Mouse (Mus musculus): Measurements from ENCODE around the gene Krt26.

Krt26 gene

GRCm38 (mm10) chr11:99337866-99338265, at the start of gene Krt26:
Krt26 (minus strand) TSS chr11:99337966.
- no peak for TF ChIP-seq GATA4 (IDR thresholded peaks at IDR 0.05; ENCODE audit: insufficient replicate concordance, low read length)

- TF ChIP-seq GATA4 (IDR thresholded peaks at IDR 0.05; ENCODE audit: insufficient replicate concordance, low read length): no peak
Measured at GRCm38 (mm10) chr11:99385813-99386721, 48.3 kb upstream of the Krt26 start.

GRCm38 (mm10) chr11:99379568-99379967, 41.8 kb upstream of the Krt26 start:
- TF ChIP-seq GATA4 (IDR thresholded peaks at IDR 0.05; ENCODE audit: insufficient replicate concordance, low read length): no peak

GRCm38 (mm10) chr11:99374803-99375202, 37.0 kb upstream of the Krt26 start, which contains the start of gene Krt28:
Krt28 (minus strand) TSS chr11:99374903.
- TF ChIP-seq GATA4 (IDR thresholded peaks at IDR 0.05; ENCODE audit: insufficient replicate concordance, low read length): no peak

GRCm38 (mm10) chr11:99369853-99370451, 32.2 kb upstream of the Krt26 start:
- TF ChIP-seq GATA4 (IDR thresholded peaks at IDR 0.05; ENCODE audit: insufficient replicate concordance, low read length): no peak

- TF ChIP-seq GATA4 (IDR thresholded peaks at IDR 0.05; ENCODE audit: insufficient replicate concordance, low read length): no peak
Measured at GRCm38 (mm10) chr11:99369229-99369628, 31.5 kb upstream of the Krt26 start.

- no peak for TF ChIP-seq GATA4 (IDR thresholded peaks at IDR 0.05; ENCODE audit: insufficient replicate concordance, low read length)
Measured at GRCm38 (mm10) chr11:99366791-99367190, 29.0 kb upstream of the Krt26 start.

- no peak for TF ChIP-seq GATA4 (IDR thresholded peaks at IDR 0.05; ENCODE audit: insufficient replicate concordance, low read length)
Measured at GRCm38 (mm10) chr11:99364412-99364811, 26.6 kb upstream of the Krt26 start.

- TF ChIP-seq GATA4 (IDR thresholded peaks at IDR 0.05; ENCODE audit: insufficient replicate concordance, low read length): no peak
Measured at GRCm38 (mm10) chr11:99361423-99361822, 23.7 kb upstream of the Krt26 start.

- TF ChIP-seq GATA4 (IDR thresholded peaks at IDR 0.05; ENCODE audit: insufficient replicate concordance, low read length): no peak
Measured at GRCm38 (mm10) chr11:99351004-99351403, 13.2 kb upstream of the Krt26 start, which contains the start of gene Krt27. Krt27 (minus strand) TSS chr11:99351104.

- TF ChIP-seq GATA4 (IDR thresholded peaks at IDR 0.05; ENCODE audit: insufficient replicate concordance, low read length): no peak
Measured at GRCm38 (mm10) chr11:99339299-99339847, 1.6 kb upstream of the Krt26 start.

- TF ChIP-seq GATA4 (IDR thresholded peaks at IDR 0.05; ENCODE audit: insufficient replicate concordance, low read length): no peak
Measured at GRCm38 (mm10) chr11:99333426-99333825, 4.3 kb downstream of the Krt26 start.

GRCm38 (mm10) chr11:99329655-99330054, 8.1 kb downstream of the Krt26 start:
- TF ChIP-seq GATA4 (IDR thresholded peaks at IDR 0.05; ENCODE audit: insufficient replicate concordance, low read length): no peak

- TF ChIP-seq GATA4 (IDR thresholded peaks at IDR 0.05; ENCODE audit: insufficient replicate concordance, low read length): no peak
Measured at GRCm38 (mm10) chr11:99322851-99323250, 14.9 kb downstream of the Krt26 start, which contains the start of gene Krt25. Krt25 (minus strand) TSS chr11:99322951.

- TF ChIP-seq GATA4 (IDR thresholded peaks at IDR 0.05; ENCODE audit: insufficient replicate concordance, low read length): no peak
Measured at GRCm38 (mm10) chr11:99321094-99321493, 16.7 kb downstream of the Krt26 start.

- no peak for TF ChIP-seq GATA4 (IDR thresholded peaks at IDR 0.05; ENCODE audit: insufficient replicate concordance, low read length)
Measured at GRCm38 (mm10) chr11:99319127-99319526, 18.6 kb downstream of the Krt26 start.
